Mouse (Mus musculus): ENCODE measurements at regions not wholly inside any gene's neighbourhood (a gene's known extent, or its start where the extent isn't known, plus 50 kb on each side); places are given as distances from the start of the nearest gene placed in this dataset.
"Not testable (repeated sequence)": the region's sequence is repeated elsewhere in the genome, so short reads cannot be mapped to it uniquely, and the experiment has no call there.

- no peak overlapping the region for H3K4me2 ChIP-seq (ENCODE audit: low read depth, low read length, severe bottlenecking)
- H3K27ac ChIP-seq (ENCODE audit: low read depth, low read length): no peak overlapping the region
- H3K27me3 ChIP-seq (ENCODE audit: control insufficient read depth, insufficient read depth, low read length): no peaks in the 10 kb centered on the region
- H3K9ac ChIP-seq (ENCODE audit: low read length): no peak overlapping the region
- 96% methylated on average over 3 of the region's 3 CpGs for WGBS
- H3K36me3 ChIP-seq (ENCODE audit: control insufficient read depth, insufficient read depth, low read length): no peaks in the 10 kb centered on the region
- ATAC-seq (replicated peaks; ENCODE audit: low FRiP score) (no peak), DNase-seq (ENCODE audit: low spot score) (no peak)
- H3K4me1 ChIP-seq (replicated peaks; ENCODE audit: control insufficient read depth, insufficient read depth, low read length): no peaks in the 10 kb centered on the region
- no peak overlapping the region for H3K4me3 ChIP-seq (ENCODE audit: low read depth, low read length)
- H3K9me3 ChIP-seq (ENCODE audit: control insufficient read depth, low read length): no peaks in the 10 kb centered on the region
Observed at GRCm38 (mm10) chr2:3908192-3908591, 109.3 kb upstream of the Frmd4a start.

- DNase-seq (ENCODE audit: low spot score) (no peak), ATAC-seq (replicated peaks; ENCODE audit: low FRiP score) (no peak)
- no peak overlapping the region for H3K4me3 ChIP-seq (ENCODE audit: low read depth, low read length)
- no peak overlapping the region for H3K4me2 ChIP-seq (ENCODE audit: low read depth, low read length, severe bottlenecking)
- WGBS: 83% methylated on average over 9 of the region's 9 CpGs
- H3K9me3 ChIP-seq (ENCODE audit: control insufficient read depth, low read length): no peaks in the 10 kb centered on the region
- H3K27ac ChIP-seq (ENCODE audit: low read depth, low read length): no peak overlapping the region
- no peak overlapping the region for H3K9ac ChIP-seq (ENCODE audit: low read length)
- H3K36me3 ChIP-seq (ENCODE audit: control insufficient read depth, insufficient read depth, low read length): no peaks in the 10 kb centered on the region
- no peaks in the 10 kb centered on the region for H3K27me3 ChIP-seq (ENCODE audit: control insufficient read depth, insufficient read depth, low read length)
- H3K4me1 ChIP-seq (replicated peaks; ENCODE audit: control insufficient read depth, insufficient read depth, low read length): no peaks in the 10 kb centered on the region
Observed at GRCm38 (mm10) chr2:3910086-3910891, 107.2 kb upstream of the Frmd4a start.

DNA sequence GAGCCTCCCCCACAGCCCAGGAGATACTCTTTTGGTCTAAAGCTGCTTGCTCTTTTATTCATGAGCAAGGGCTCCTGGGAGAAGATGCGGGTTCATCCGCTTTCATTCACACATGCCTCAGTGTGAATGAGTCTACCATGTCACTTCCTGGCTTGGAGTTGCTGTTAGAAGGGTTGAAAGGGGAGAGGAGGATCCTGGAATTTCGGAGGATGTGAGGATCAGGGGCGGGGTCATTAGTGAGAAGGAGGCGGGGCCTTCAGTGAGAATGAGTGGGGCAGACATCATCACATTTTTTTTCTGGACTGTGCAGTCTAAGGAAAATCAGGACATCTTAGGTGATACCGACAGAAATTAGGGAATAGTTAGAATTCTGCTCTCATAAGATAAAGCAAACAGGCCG, 102.4 kb upstream of the Frmd4a start:
- no peak for DNase-seq (ENCODE audit: low spot score)
- WGBS: 84% methylated on average over 7 of the region's 7 CpGs
- Histone ChIP-seq H3K27ac (ENCODE audit: low read depth, low read length) (no peak overlapping the region), H3K36me3 (ENCODE audit: control insufficient read depth, insufficient read depth, low read length) (no peaks in the 10 kb centered on the region), H3K9me3 (ENCODE audit: control insufficient read depth, low read length) (no peaks in the 10 kb centered on the region), H3K4me3 (ENCODE audit: low read depth, low read length) (no peak overlapping the region), H3K9ac (ENCODE audit: low read length) (no peak overlapping the region), H3K4me2 (ENCODE audit: low read depth, low read length, severe bottlenecking) (no peak overlapping the region), H3K4me1 (replicated peaks; ENCODE audit: control insufficient read depth, insufficient read depth, low read length) (no peaks in the 10 kb centered on the region), H3K27me3 (ENCODE audit: control insufficient read depth, insufficient read depth, low read length) (no peaks in the 10 kb centered on the region)
- no peak for ATAC-seq (replicated peaks; ENCODE audit: low FRiP score)

DNA sequence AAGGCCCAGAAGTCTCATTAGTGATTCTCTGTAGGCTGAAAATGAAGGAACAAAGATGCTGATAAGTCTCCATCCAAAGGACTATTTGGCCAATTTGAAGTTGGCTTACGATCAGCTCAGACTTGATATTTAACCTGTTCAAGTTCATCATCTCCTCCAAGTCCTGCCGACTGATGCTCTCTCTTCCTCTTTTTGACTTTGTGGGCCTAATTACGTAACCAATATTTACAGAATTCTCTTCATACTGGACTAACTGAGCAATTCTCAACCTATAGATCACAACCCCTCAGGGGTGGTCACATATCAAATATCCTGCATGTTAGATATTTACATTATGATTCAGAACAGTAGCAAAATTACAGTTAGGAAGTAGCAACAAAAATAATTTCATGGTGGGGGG, 101.2 kb upstream of the Frmd4a start:
- DNase-seq (ENCODE audit: low spot score) (no peak), ATAC-seq (replicated peaks; ENCODE audit: low FRiP score) (no peak)
- Histone ChIP-seq H3K27ac (ENCODE audit: low read depth, low read length) (no peak overlapping the region), H3K4me1 (replicated peaks; ENCODE audit: control insufficient read depth, insufficient read depth, low read length) (no peaks in the 10 kb centered on the region), H3K4me3 (ENCODE audit: low read depth, low read length) (no peak overlapping the region), H3K4me2 (ENCODE audit: low read depth, low read length, severe bottlenecking) (no peak overlapping the region), H3K36me3 (ENCODE audit: control insufficient read depth, insufficient read depth, low read length) (no peaks in the 10 kb centered on the region), H3K9ac (ENCODE audit: low read length) (no peak overlapping the region), H3K9me3 (ENCODE audit: control insufficient read depth, low read length) (no peaks in the 10 kb centered on the region), H3K27me3 (ENCODE audit: control insufficient read depth, insufficient read depth, low read length) (no peaks in the 10 kb centered on the region)
- WGBS: 84% methylated on average over 3 of the region's 3 CpGs

GRCm38 (mm10) chr2:3918156-3918555, 99.4 kb upstream of the Frmd4a start:
- Histone ChIP-seq H3K9me3 (ENCODE audit: control insufficient read depth, low read length) (no peaks in the 10 kb centered on the region), H3K4me3 (ENCODE audit: low read depth, low read length) (no peak overlapping the region), H3K9ac (ENCODE audit: low read length) (no peak overlapping the region), H3K4me1 (replicated peaks; ENCODE audit: control insufficient read depth, insufficient read depth, low read length) (no peaks in the 10 kb centered on the region), H3K36me3 (ENCODE audit: control insufficient read depth, insufficient read depth, low read length) (no peaks in the 10 kb centered on the region), H3K27me3 (ENCODE audit: control insufficient read depth, insufficient read depth, low read length) (no peaks in the 10 kb centered on the region), H3K4me2 (ENCODE audit: low read depth, low read length, severe bottlenecking) (no peak overlapping the region), H3K27ac (ENCODE audit: low read depth, low read length) (no peak overlapping the region)
- WGBS: 82% methylated on average over 6 of the region's 6 CpGs
- no peak for DNase-seq (ENCODE audit: low spot score)
- no peak for ATAC-seq (replicated peaks; ENCODE audit: low FRiP score)

DNA sequence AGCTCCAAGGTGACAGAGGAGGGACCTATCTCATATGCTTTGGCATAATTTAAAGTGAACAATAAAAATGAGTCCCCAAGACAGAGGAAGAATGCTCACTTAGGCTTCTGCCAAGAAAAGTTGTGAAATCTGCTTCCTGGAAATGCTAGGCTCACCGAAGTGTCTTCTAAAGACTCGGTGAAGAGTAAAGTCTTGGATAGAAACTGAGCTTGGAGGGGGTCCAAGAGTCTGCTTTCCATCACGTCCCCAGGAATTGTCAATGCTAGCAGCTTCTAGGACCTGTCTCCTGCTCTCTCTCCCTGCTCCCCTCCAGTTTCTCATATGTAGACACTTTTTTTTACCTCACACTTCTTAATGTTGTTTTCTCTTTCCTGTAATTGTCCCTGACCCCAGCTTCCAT, 97.6 kb upstream of the Frmd4a start:
- DNase-seq (ENCODE audit: low spot score) (no peak), ATAC-seq (replicated peaks; ENCODE audit: low FRiP score) (no peak)
- Histone ChIP-seq H3K4me2 (ENCODE audit: low read depth, low read length, severe bottlenecking) (no peak overlapping the region), H3K4me1 (replicated peaks; ENCODE audit: control insufficient read depth, insufficient read depth, low read length) (no peaks in the 10 kb centered on the region), H3K4me3 (ENCODE audit: low read depth, low read length) (no peak overlapping the region), H3K36me3 (ENCODE audit: control insufficient read depth, insufficient read depth, low read length) (no peaks in the 10 kb centered on the region), H3K27ac (ENCODE audit: low read depth, low read length) (no peak overlapping the region), H3K9ac (ENCODE audit: low read length) (no peak overlapping the region), H3K27me3 (ENCODE audit: control insufficient read depth, insufficient read depth, low read length) (no peaks in the 10 kb centered on the region), H3K9me3 (ENCODE audit: control insufficient read depth, low read length) (no peaks in the 10 kb centered on the region)
- WGBS: 79% methylated on average over 3 of the region's 3 CpGs

DNA sequence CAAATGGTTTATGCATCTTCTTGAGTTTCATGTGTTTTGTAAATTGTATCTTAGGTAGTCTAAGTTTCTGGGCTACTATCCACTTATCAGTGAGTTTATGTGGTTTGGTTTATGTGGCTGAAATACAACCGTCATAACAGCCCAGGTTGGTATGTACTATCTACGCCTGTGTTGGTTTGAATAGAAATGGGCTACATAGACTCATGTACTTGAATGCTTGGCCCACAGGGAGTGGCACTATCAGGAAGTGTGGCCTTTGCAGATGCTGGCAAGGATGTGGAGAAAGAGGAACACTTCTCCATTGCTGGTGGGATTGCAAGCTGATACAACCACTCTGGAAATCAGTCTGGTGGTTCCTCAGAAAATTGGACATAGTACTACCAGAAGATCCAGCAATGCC, 96.4 kb upstream of the Frmd4a start:
- not testable (repeated sequence) for H3K36me3 ChIP-seq (ENCODE audit: control insufficient read depth, insufficient read depth, low read length); DNase-seq (ENCODE audit: low spot score); ATAC-seq (replicated peaks; ENCODE audit: low FRiP score); H3K27ac ChIP-seq (ENCODE audit: low read depth, low read length); H3K9me3 ChIP-seq (ENCODE audit: control insufficient read depth, low read length); H3K4me2 ChIP-seq (ENCODE audit: low read depth, low read length, severe bottlenecking); H3K4me1 ChIP-seq (replicated peaks; ENCODE audit: control insufficient read depth, insufficient read depth, low read length); H3K27me3 ChIP-seq (ENCODE audit: control insufficient read depth, insufficient read depth, low read length); H3K4me3 ChIP-seq (ENCODE audit: low read depth, low read length); H3K9ac ChIP-seq (ENCODE audit: low read length)
- WGBS: 88% methylated on average over 2 of the region's 2 CpGs

DNA sequence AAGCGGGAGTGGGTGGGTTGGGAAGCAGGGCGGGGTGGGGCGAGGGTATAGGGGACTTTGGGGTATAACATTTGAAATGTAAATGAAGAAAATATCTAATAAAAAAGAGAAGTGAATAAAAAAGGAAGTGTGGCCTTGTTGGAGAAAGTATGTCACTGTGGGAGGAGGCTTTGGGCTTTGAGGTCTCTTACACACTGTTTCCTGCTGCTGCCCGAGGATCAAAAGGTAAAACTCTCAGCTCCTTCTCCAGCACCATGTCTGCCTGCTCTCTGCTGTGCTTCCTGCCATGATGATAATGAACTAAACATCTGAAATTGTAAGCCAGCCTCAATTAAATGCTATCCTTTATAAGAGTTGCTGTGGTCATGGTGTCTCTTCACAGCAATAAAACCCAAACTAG, 94.8 kb upstream of the Frmd4a start:
- H3K36me3 ChIP-seq (ENCODE audit: control insufficient read depth, insufficient read depth, low read length): no peaks in the 10 kb centered on the region
- DNase-seq (ENCODE audit: low spot score): no peak

DNA sequence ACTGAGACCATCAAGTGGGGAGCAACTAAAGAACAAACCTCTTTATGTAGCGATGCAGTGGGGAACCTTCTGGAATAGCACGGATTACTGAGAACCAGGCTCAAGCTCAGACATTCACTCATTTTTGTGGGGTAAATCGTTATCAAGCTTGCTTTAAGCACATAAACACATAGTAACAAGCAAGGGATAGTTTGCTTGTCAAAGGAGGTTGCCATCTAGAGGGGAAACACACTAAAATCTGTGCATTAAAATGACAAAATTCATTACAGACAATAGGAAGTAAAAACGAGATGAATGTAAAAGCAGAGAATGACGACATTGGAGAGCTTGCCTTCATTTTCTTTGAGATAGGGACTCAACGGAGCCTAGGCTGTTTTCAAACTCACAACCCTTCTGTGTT, 92.8 kb upstream of the Frmd4a start:
- Histone ChIP-seq H3K4me1 (replicated peaks; ENCODE audit: control insufficient read depth, insufficient read depth, low read length) (no peaks in the 10 kb centered on the region), H3K4me2 (ENCODE audit: low read depth, low read length, severe bottlenecking) (no peak overlapping the region), H3K27ac (ENCODE audit: low read depth, low read length) (no peak overlapping the region), H3K36me3 (ENCODE audit: control insufficient read depth, insufficient read depth, low read length) (no peaks in the 10 kb centered on the region), H3K9me3 (ENCODE audit: control insufficient read depth, low read length) (no peaks in the 10 kb centered on the region), H3K4me3 (ENCODE audit: low read depth, low read length) (no peak overlapping the region), H3K27me3 (ENCODE audit: control insufficient read depth, insufficient read depth, low read length) (no peaks in the 10 kb centered on the region), H3K9ac (ENCODE audit: low read length) (no peak overlapping the region)
- no peak for ATAC-seq (replicated peaks; ENCODE audit: low FRiP score)
- no peak for DNase-seq (ENCODE audit: low spot score)
- 79% methylated on average over 6 of the region's 6 CpGs for WGBS

More for the DNA sequence above, 94.8 kb upstream of the Frmd4a start:
- 95% methylated on average over 4 of the region's 4 CpGs for WGBS
- Histone ChIP-seq H3K27ac (ENCODE audit: low read depth, low read length) (no peak overlapping the region), H3K27me3 (ENCODE audit: control insufficient read depth, insufficient read depth, low read length) (no peaks in the 10 kb centered on the region), H3K4me1 (replicated peaks; ENCODE audit: control insufficient read depth, insufficient read depth, low read length) (no peaks in the 10 kb centered on the region), H3K9ac (ENCODE audit: low read length) (no peak overlapping the region), H3K9me3 (ENCODE audit: control insufficient read depth, low read length) (no peaks in the 10 kb centered on the region), H3K4me3 (ENCODE audit: low read depth, low read length) (no peak overlapping the region), H3K4me2 (ENCODE audit: low read depth, low read length, severe bottlenecking) (no peak overlapping the region)
- ATAC-seq (replicated peaks; ENCODE audit: low FRiP score): no peak
